Mouse (Mus musculus): Measurements from ENCODE around the gene Slc25a28. TPM values are rescaled to one million over a fixed set of nuclear protein-coding genes. Genes with fewer than 3 reads are reported as not detected.

Slc25a28 gene
- polyA plus RNA-seq, 1 experiment from 2014 or later: 9.2 TPM

- DNase-seq (ENCODE audit: low spot score) (no peak), ATAC-seq (replicated peaks; ENCODE audit: insufficient number of reproducible peaks, low FRiP score, low TSS enrichment, low read depth) (no peak)
- 86% methylated on average over 9 of the region's 9 CpGs for WGBS
- no peak overlapping the region for H3K9ac ChIP-seq (replicated peaks; ENCODE audit: low read length)
- H3K36me3 ChIP-seq (replicated peaks; ENCODE audit: control insufficient read depth, insufficient read depth, low read depth, low read length): no peaks in the 10 kb centered on the region
- H3K4me2 ChIP-seq (ENCODE audit: low read depth, low read length): no peak overlapping the region
- no peaks in the 10 kb centered on the region for H3K4me1 ChIP-seq (ENCODE audit: control insufficient read depth, insufficient read depth, low read length)
- H3K27ac ChIP-seq (replicated peaks; ENCODE audit: low read depth, low read length): no peak overlapping the region
- H3K4me3 ChIP-seq (ENCODE audit: low read depth, low read length): no peak overlapping the region
- no peaks in the 10 kb centered on the region for H3K9me3 ChIP-seq (replicated peaks; ENCODE audit: control insufficient read depth, low read length)
- H3K27me3 ChIP-seq (ENCODE audit: control insufficient read depth, insufficient read depth, low read length): no peaks in the 10 kb centered on the region
These were observed 31.8 kb downstream of the Slc25a28 start for GRCm38 (mm10) chr19:43642843-43643242.

- Histone ChIP-seq H3K4me3 (ENCODE audit: low read depth, low read length) (no peak overlapping the region), H3K4me2 (ENCODE audit: low read depth, low read length) (no peak overlapping the region), H3K9me3 (replicated peaks; ENCODE audit: control insufficient read depth, low read length) (no peaks in the 10 kb centered on the region), H3K9ac (replicated peaks; ENCODE audit: low read length) (no peak overlapping the region), H3K27ac (replicated peaks; ENCODE audit: low read depth, low read length) (no peak overlapping the region), H3K27me3 (ENCODE audit: control insufficient read depth, insufficient read depth, low read length) (no peaks in the 10 kb centered on the region), H3K4me1 (ENCODE audit: control insufficient read depth, insufficient read depth, low read length) (no peaks in the 10 kb centered on the region), H3K36me3 (replicated peaks; ENCODE audit: control insufficient read depth, insufficient read depth, low read depth, low read length) (no peaks in the 10 kb centered on the region)
- WGBS: 65% methylated on average over 11 of the region's 11 CpGs
- DNase-seq (ENCODE audit: low spot score): no peak
- no peak for ATAC-seq (replicated peaks; ENCODE audit: insufficient number of reproducible peaks, low FRiP score, low TSS enrichment, low read depth)
These were observed 32.8 kb downstream of the Slc25a28 start for GRCm38 (mm10) chr19:43641833-43642232.

GRCm38 (mm10) chr19:43630466-43631251 lies 44.0 kb downstream of the Slc25a28 start:
- Histone ChIP-seq H3K36me3 (replicated peaks; ENCODE audit: control insufficient read depth, insufficient read depth, low read depth, low read length) (no peaks in the 10 kb centered on the region), H3K27ac (replicated peaks; ENCODE audit: low read depth, low read length) (no peak overlapping the region), H3K9me3 (replicated peaks; ENCODE audit: control insufficient read depth, low read length) (no peaks in the 10 kb centered on the region), H3K4me2 (ENCODE audit: low read depth, low read length) (no peak overlapping the region), H3K4me1 (ENCODE audit: control insufficient read depth, insufficient read depth, low read length) (no peaks in the 10 kb centered on the region), H3K27me3 (ENCODE audit: control insufficient read depth, insufficient read depth, low read length) (no peaks in the 10 kb centered on the region), H3K4me3 (ENCODE audit: low read depth, low read length) (no peak overlapping the region), H3K9ac (replicated peaks; ENCODE audit: low read length) (no peak overlapping the region)
- DNase-seq (ENCODE audit: low spot score): peak; percentile 92
- ATAC-seq (replicated peaks; ENCODE audit: insufficient number of reproducible peaks, low FRiP score, low TSS enrichment, low read depth): 0 out of 2 replicates have a peak, but pooled peaks have one; percentile 56
- 32% methylated on average over 12 of the region's 12 CpGs for WGBS

DNA sequence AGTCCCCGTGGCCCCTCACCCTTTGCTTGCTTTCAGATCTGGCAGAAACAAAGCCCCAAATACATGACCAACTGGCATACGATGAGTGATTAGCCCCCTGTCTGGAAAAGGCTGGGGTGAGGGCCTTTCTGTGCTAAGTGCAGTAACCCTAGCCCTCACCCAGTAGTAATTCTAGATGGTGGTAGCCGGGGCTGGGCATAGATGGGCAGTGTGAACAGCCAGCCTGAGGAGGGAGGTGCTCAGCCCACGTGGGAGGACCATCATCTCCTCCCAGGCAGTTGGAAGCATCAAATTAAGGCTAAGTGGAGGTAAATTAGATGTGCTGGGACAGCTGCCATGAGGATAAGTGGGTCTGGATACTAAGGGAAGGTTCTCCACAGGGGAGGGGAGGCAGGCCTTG lies 45.6 kb downstream of the Slc25a28 start:
- Histone ChIP-seq H3K27me3 (ENCODE audit: control insufficient read depth, insufficient read depth, low read length) (no peaks in the 10 kb centered on the region), H3K4me3 (ENCODE audit: low read depth, low read length) (no peak overlapping the region), H3K27ac (replicated peaks; ENCODE audit: low read depth, low read length) (no peak overlapping the region), H3K9me3 (replicated peaks; ENCODE audit: control insufficient read depth, low read length) (no peaks in the 10 kb centered on the region), H3K4me1 (ENCODE audit: control insufficient read depth, insufficient read depth, low read length) (no peaks in the 10 kb centered on the region), H3K36me3 (replicated peaks; ENCODE audit: control insufficient read depth, insufficient read depth, low read depth, low read length) (no peaks in the 10 kb centered on the region), H3K9ac (replicated peaks; ENCODE audit: low read length) (no peak overlapping the region), H3K4me2 (ENCODE audit: low read depth, low read length) (no peak overlapping the region)
- no peak for DNase-seq (ENCODE audit: low spot score)
- no peak for ATAC-seq (replicated peaks; ENCODE audit: insufficient number of reproducible peaks, low FRiP score, low TSS enrichment, low read depth)
- 46% methylated on average over 4 of the region's 4 CpGs for WGBS

DNA sequence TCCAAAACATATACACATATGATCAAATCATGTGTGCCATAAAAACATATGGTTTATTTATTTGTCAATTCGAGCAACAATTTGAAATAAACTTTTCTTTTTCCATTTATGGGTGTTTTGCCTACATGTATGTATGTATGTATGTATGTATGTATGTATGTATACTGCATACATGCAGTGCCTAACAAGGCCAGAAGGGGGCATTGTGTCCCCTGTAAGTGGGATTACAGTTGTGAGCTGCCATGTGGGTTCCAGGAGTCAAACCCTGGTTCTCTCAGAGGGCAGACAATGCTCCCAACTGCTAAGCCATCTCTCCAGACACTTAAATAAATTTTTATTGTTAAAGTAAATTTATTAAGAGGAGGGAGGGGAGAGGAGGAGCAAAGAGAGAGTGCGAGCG lies 47.3 kb downstream of the Slc25a28 start:
- no peaks in the 10 kb centered on the region for H3K36me3 ChIP-seq (replicated peaks; ENCODE audit: control insufficient read depth, insufficient read depth, low read depth, low read length)
- H3K4me1 ChIP-seq (ENCODE audit: control insufficient read depth, insufficient read depth, low read length): no peaks in the 10 kb centered on the region
- no peak for ATAC-seq (replicated peaks; ENCODE audit: insufficient number of reproducible peaks, low FRiP score, low TSS enrichment, low read depth)
- H3K9me3 ChIP-seq (replicated peaks; ENCODE audit: control insufficient read depth, low read length): no peaks in the 10 kb centered on the region
- H3K4me2 ChIP-seq (ENCODE audit: low read depth, low read length): no peak overlapping the region
- H3K27ac ChIP-seq (replicated peaks; ENCODE audit: low read depth, low read length): no peak overlapping the region
- H3K4me3 ChIP-seq (ENCODE audit: low read depth, low read length): no peak overlapping the region
- WGBS: 92% methylated on average over 3 of the region's 3 CpGs
- H3K27me3 ChIP-seq (ENCODE audit: control insufficient read depth, insufficient read depth, low read length): peaks cover 10% of the 10 kb centered on the region
- no peak for DNase-seq (ENCODE audit: low spot score)
- no peak overlapping the region for H3K9ac ChIP-seq (replicated peaks; ENCODE audit: low read length)

DNA sequence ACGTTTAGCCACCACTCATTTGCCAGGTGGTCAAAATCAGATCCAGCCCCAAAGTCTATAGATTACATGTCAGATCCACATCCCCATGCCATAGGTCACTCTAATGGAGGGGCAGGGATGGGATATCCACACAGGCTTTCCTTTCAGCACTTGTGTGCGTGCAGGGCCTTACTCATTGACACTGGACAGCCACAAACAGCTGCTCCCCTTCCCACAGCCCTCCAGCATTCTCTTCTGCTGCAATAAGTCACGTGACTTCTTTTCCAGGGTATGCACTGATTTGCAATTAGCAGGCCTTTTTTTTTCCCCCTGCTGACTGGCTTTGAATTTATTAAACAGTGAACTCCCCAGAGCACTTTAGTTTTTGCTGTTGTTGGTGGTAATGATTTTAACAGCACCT lies 48.5 kb downstream of the Slc25a28 start:
- H3K27me3 ChIP-seq (ENCODE audit: control insufficient read depth, insufficient read depth, low read length): peaks cover 17% of the 10 kb centered on the region
- no peaks in the 10 kb centered on the region for H3K4me1 ChIP-seq (ENCODE audit: control insufficient read depth, insufficient read depth, low read length)
- no peak overlapping the region for H3K4me3 ChIP-seq (ENCODE audit: low read depth, low read length)
- H3K4me2 ChIP-seq (ENCODE audit: low read depth, low read length): no peak overlapping the region
- ATAC-seq (replicated peaks; ENCODE audit: insufficient number of reproducible peaks, low FRiP score, low TSS enrichment, low read depth) (no peak), DNase-seq (ENCODE audit: low spot score) (no peak)
- H3K9me3 ChIP-seq (replicated peaks; ENCODE audit: control insufficient read depth, low read length): no peaks in the 10 kb centered on the region
- no peak overlapping the region for H3K27ac ChIP-seq (replicated peaks; ENCODE audit: low read depth, low read length)
- H3K9ac ChIP-seq (replicated peaks; ENCODE audit: low read length): no peak overlapping the region
- WGBS: 39% methylated on average over 3 of the region's 3 CpGs
- no peaks in the 10 kb centered on the region for H3K36me3 ChIP-seq (replicated peaks; ENCODE audit: control insufficient read depth, insufficient read depth, low read depth, low read length)

DNA sequence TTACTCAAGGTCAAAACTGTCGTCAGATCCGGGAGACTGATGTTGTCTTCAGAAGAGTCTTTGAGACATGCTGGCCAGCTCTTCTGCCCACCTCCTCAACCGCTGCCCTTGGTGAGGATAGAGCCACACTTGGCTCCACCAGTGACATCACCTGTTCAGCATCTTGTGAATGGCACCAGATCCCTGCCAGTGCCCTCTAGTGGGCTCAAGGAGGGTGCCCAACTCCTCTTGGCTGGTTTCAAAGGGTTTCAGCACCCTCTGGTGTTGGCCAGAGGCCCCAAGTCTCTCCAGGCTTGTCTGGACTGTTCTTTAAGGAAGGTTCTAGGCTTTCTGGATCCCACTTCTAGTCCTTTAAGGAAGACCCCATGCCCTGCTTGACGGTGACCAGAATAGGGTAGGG lies 50.8 kb downstream of the Slc25a28 start:
- Histone ChIP-seq H3K4me1 (ENCODE audit: control insufficient read depth, insufficient read depth, low read length) (no peaks in the 10 kb centered on the region), H3K9me3 (replicated peaks; ENCODE audit: control insufficient read depth, low read length) (no peaks in the 10 kb centered on the region), H3K27ac (replicated peaks; ENCODE audit: low read depth, low read length) (no peak overlapping the region), H3K27me3 (ENCODE audit: control insufficient read depth, insufficient read depth, low read length) (peaks cover 39% of the 10 kb centered on the region), H3K4me3 (ENCODE audit: low read depth, low read length) (no peak overlapping the region), H3K9ac (replicated peaks; ENCODE audit: low read length) (no peak overlapping the region), H3K4me2 (ENCODE audit: low read depth, low read length) (no peak overlapping the region), H3K36me3 (replicated peaks; ENCODE audit: control insufficient read depth, insufficient read depth, low read depth, low read length) (no peaks in the 10 kb centered on the region)
- ATAC-seq (replicated peaks; ENCODE audit: insufficient number of reproducible peaks, low FRiP score, low TSS enrichment, low read depth): no peak
- DNase-seq (ENCODE audit: low spot score): peak; percentile 61
- WGBS: 34% methylated on average over 4 of the region's 4 CpGs

GRCm38 (mm10) chr19:43619916-43620479 lies 54.7 kb downstream of the Slc25a28 start:
- Histone ChIP-seq H3K4me1 (ENCODE audit: control insufficient read depth, insufficient read depth, low read length) (peaks cover 2% of the 10 kb centered on the region; the same call in 1 of the 2 replicates), H3K4me3 (ENCODE audit: low read depth, low read length) (no peak overlapping the region), H3K36me3 (replicated peaks; ENCODE audit: control insufficient read depth, insufficient read depth, low read depth, low read length) (no peaks in the 10 kb centered on the region), H3K27me3 (ENCODE audit: control insufficient read depth, insufficient read depth, low read length) (peaks cover 69% of the 10 kb centered on the region), H3K9me3 (replicated peaks; ENCODE audit: control insufficient read depth, low read length) (no peaks in the 10 kb centered on the region), H3K27ac (replicated peaks; ENCODE audit: low read depth, low read length) (no peak overlapping the region), H3K9ac (replicated peaks; ENCODE audit: low read length) (no peak overlapping the region), H3K4me2 (ENCODE audit: low read depth, low read length) (no peak overlapping the region)
- 5% methylated on average over 18 of the region's 18 CpGs for WGBS
- ATAC-seq (replicated peaks; ENCODE audit: insufficient number of reproducible peaks, low FRiP score, low TSS enrichment, low read depth): no peak
- DNase-seq (ENCODE audit: low spot score): no peak

Measured in embryonic facial prominence, embryonic 11.5 days (tissue).